Mouse (Mus musculus) CH12.LX (cell line): Measurements from ENCODE around the gene Btbd8.

Experiments used
- CHD1 ChIP-seq: IDR thresholded peaks from 2 replicates; pipeline ENCODE4 v1.6.1; 2012; ENCODE audit warnings: low read depth, low read length, improper control_type of control experiment, inconsistent platforms
- CTCF ChIP-seq, 2 experiments: IDR thresholded peaks in 1 of 2; conservative IDR thresholded peaks in 1 of 2; 2 replicates each; pipeline ENCODE4 v1.5.1; 2011 to 2012; ENCODE audit warnings: low read depth in 2 of 2, low read length in 2 of 2, improper control_type of control experiment in 1 of 2, inconsistent platforms in 1 of 2, mild to moderate bottlenecking in 1 of 2, moderate library complexity in 1 of 2
- NRF1 ChIP-seq: IDR thresholded peaks from 2 replicates; pipeline ENCODE4 v1.6.1; 2014; ENCODE audit warnings: low read depth, mild to moderate bottlenecking, inconsistent platforms, low read length, improper control_type of control experiment, moderate library complexity
- POLR2A ChIP-seq: IDR thresholded peaks from 2 replicates; pipeline ENCODE4 v1.6.1; 2011; ENCODE audit warnings: low read depth, mild to moderate bottlenecking, improper control_type of control experiment, low read length
- USF1 ChIP-seq: IDR thresholded peaks from 2 replicates; pipeline ENCODE4 v1.6.1; 2014; ENCODE audit warnings: low read depth, mild to moderate bottlenecking, inconsistent platforms, low read length, improper control_type of control experiment
- ZNF384 ChIP-seq: IDR thresholded peaks from 2 replicates; pipeline ENCODE4 v1.6.1; 2012; ENCODE audit warnings: low read depth, low read length, improper control_type of control experiment, inconsistent platforms

GRCm38 (mm10) chr5:107494759-107495158, 57.0 kb downstream of the Btbd8 start:
- TF ChIP-seq POLR2A (no peak), CTCF (conservative IDR thresholded peaks at IDR 0.05 in 1 of 2, IDR thresholded peaks at IDR 0.05 in 1 of 2; ENCODE audit: low read depth in 2 of 2, low read length in 2 of 2) (peak in 1 of 2 experiments; percentile 14; a peak in 1 of 4 replicates), USF1 (no peak), NRF1 (no peak), CHD1 (no peak), ZNF384 (no peak)
